Mouse (Mus musculus): ENCODE measurements around the gene Abcc2.
A peak's percentile ranks its signal among the peaks of the same experiment; 100 is the strongest.

Gene Abcc2

GRCm38 (mm10) chr19:43851996-43852630, 70.1 kb downstream of the Abcc2 start:
- DNase-seq (ENCODE audit: low read depth, low spot score): no peak

GRCm38 (mm10) chr19:43852837-43853545, 71.0 kb downstream of the Abcc2 start:
- DNase-seq (ENCODE audit: low read depth, low spot score): no peak

GRCm38 (mm10) chr19:43857347-43857746, 75.4 kb downstream of the Abcc2 start:
- no peak for DNase-seq (ENCODE audit: low read depth, low spot score)

- no peak for DNase-seq (ENCODE audit: low read depth, low spot score)
Observed at GRCm38 (mm10) chr19:43870418-43870817, 88.4 kb downstream of the Abcc2 start.

- DNase-seq (ENCODE audit: low read depth, low spot score): no peak
Observed at GRCm38 (mm10) chr19:43874351-43874750, 92.4 kb downstream of the Abcc2 start.

GRCm38 (mm10) chr19:43875996-43876395, 94.0 kb downstream of the Abcc2 start:
- no peak for DNase-seq (ENCODE audit: low read depth, low spot score)

- no peak for DNase-seq (ENCODE audit: low read depth, low spot score)
Observed at GRCm38 (mm10) chr19:43877364-43877763, 95.4 kb downstream of the Abcc2 start.

- DNase-seq (ENCODE audit: low read depth, low spot score): peak; percentile 63
Observed at GRCm38 (mm10) chr19:43878111-43879092, 96.4 kb downstream of the Abcc2 start.

GRCm38 (mm10) chr19:43879401-43880212, 97.6 kb downstream of the Abcc2 start:
- DNase-seq (ENCODE audit: low read depth, low spot score): peak; percentile 94

- no peak for DNase-seq (ENCODE audit: low read depth, low spot score)
Observed at GRCm38 (mm10) chr19:43880420-43880819, 98.4 kb downstream of the Abcc2 start.

GRCm38 (mm10) chr19:43881615-43882014, 99.6 kb downstream of the Abcc2 start:
- no peak for DNase-seq (ENCODE audit: low read depth, low spot score)

- peak; percentile 77 for DNase-seq (ENCODE audit: low read depth, low spot score)
Observed at GRCm38 (mm10) chr19:43882895-43883573, 101.0 kb downstream of the Abcc2 start.

GRCm38 (mm10) chr19:43884668-43885498, 102.9 kb downstream of the Abcc2 start:
- no peak for DNase-seq (ENCODE audit: low read depth, low spot score)

GRCm38 (mm10) chr19:43886371-43887099, 104.5 kb downstream of the Abcc2 start:
- no peak for DNase-seq (ENCODE audit: low read depth, low spot score)

GRCm38 (mm10) chr19:43887242-43887641, 105.2 kb downstream of the Abcc2 start:
- no peak for DNase-seq (ENCODE audit: low read depth, low spot score)

- DNase-seq (ENCODE audit: low read depth, low spot score): no peak
Observed at GRCm38 (mm10) chr19:43887725-43888124, 105.7 kb downstream of the Abcc2 start.
